Mouse (Mus musculus): ENCODE measurements around the gene Zscan4c. TPM values are rescaled to one million over a fixed set of nuclear protein-coding genes. Genes with fewer than 3 reads are reported as not detected.
"Not testable (repeated sequence)": the region's sequence is repeated elsewhere in the genome, so short reads cannot be mapped to it uniquely, and the experiment has no call there.

The Zscan4c gene
- polyA plus RNA-seq (2015; fragmentation: Nextera tagmentation; extraction: Ambion mirVana), result not detected in 2 replicates

- not testable (repeated sequence) for H3K27me3 ChIP-seq; H3K4me3 ChIP-seq (replicated peaks); ATAC-seq; H3K36me3 ChIP-seq; H3K9ac ChIP-seq (replicated peaks); H3K4me2 ChIP-seq (replicated peaks); H3K4me1 ChIP-seq (replicated peaks); H3K27ac ChIP-seq; H3K9me3 ChIP-seq
- 95% methylated on average over 4 of the region's 4 CpGs for WGBS
Observed at GRCm38 (mm10) chr7:11005445-11005844, at the start of gene Zscan4c. Gene Zscan4c, plus strand, starts transcription at chr7:11005745.

Small RNAs within 50 kb of the gene (microRNA-seq; reads per million reads assigned to microRNA genes)
- gene Mir297-1, result not detected

Other genes starting within 250 kb of the Zscan4c start
- gene Zscan4b, start 100.7 kb upstream of the Zscan4c start, polyA plus RNA-seq (2015; fragmentation: Nextera tagmentation; extraction: Ambion mirVana), result not detected in 2 replicates
- not detected in 2 replicates for gene Zscan4-ps1, start 63.9 kb downstream of the Zscan4c start, polyA plus RNA-seq (2015; fragmentation: Nextera tagmentation; extraction: Ambion mirVana)
- not detected in 2 replicates for gene Zscan4d, start 160.4 kb downstream of the Zscan4c start, polyA plus RNA-seq (2015; fragmentation: Nextera tagmentation; extraction: Ambion mirVana)

Data from midbrain, embryonic 13.5 days (tissue).